Mouse (Mus musculus) kidney, adult 9 months (tissue): ENCODE measurements around the gene Spatc1l.

Experiments
- DNase-seq: peaks from one replicate; pipeline ENCODE4 v3.0.0; 2022

The Spatc1l gene

GRCm38 (mm10) chr10:76561972-76562371 lies at the start of gene Spatc1l:
Gene Spatc1l (plus strand): TSS chr10:76562272.
- no peak for DNase-seq

- peak; percentile 76 for DNase-seq
Measured at GRCm38 (mm10) chr10:76512965-76513583, 49.0 kb upstream of the Spatc1l start.

GRCm38 (mm10) chr10:76530922-76531321 lies 31.1 kb upstream of the Spatc1l start:
- no peak for DNase-seq

- DNase-seq, result peak; percentile 98
Measured at GRCm38 (mm10) chr10:76531375-76531774, 30.7 kb upstream of the Spatc1l start, which contains the start of gene Lss. Gene Lss (plus strand): TSS chr10:76531588.

- DNase-seq, result no peak
Measured at GRCm38 (mm10) chr10:76531828-76532227, 30.2 kb upstream of the Spatc1l start.

- no peak for DNase-seq
Measured at GRCm38 (mm10) chr10:76535526-76535925, 26.5 kb upstream of the Spatc1l start.

- DNase-seq, result no peak
Measured at GRCm38 (mm10) chr10:76537619-76538018, 24.5 kb upstream of the Spatc1l start.

GRCm38 (mm10) chr10:76541336-76542085 lies 20.6 kb upstream of the Spatc1l start:
- no peak for DNase-seq

- DNase-seq, result no peak
Measured at GRCm38 (mm10) chr10:76542636-76543375, 19.3 kb upstream of the Spatc1l start.

GRCm38 (mm10) chr10:76546566-76546965 lies 15.5 kb upstream of the Spatc1l start:
- no peak for DNase-seq

- DNase-seq, result no peak
Measured at GRCm38 (mm10) chr10:76548218-76548617, 13.9 kb upstream of the Spatc1l start.

- DNase-seq, result peak; percentile 22
Measured at GRCm38 (mm10) chr10:76550458-76550857, 11.6 kb upstream of the Spatc1l start.

GRCm38 (mm10) chr10:76551556-76551955 lies 10.5 kb upstream of the Spatc1l start:
- DNase-seq, result no peak

GRCm38 (mm10) chr10:76554061-76554460 lies 8.0 kb upstream of the Spatc1l start:
- DNase-seq, result no peak

GRCm38 (mm10) chr10:76569996-76570685 lies 8.1 kb downstream of the Spatc1l start:
- peak; percentile 84 for DNase-seq

- no peak for DNase-seq
Measured at GRCm38 (mm10) chr10:76571070-76571469, 9.0 kb downstream of the Spatc1l start.

GRCm38 (mm10) chr10:76572151-76572550 lies 10.1 kb downstream of the Spatc1l start:
- DNase-seq, result no peak

GRCm38 (mm10) chr10:76575374-76575773 lies 13.3 kb downstream of the Spatc1l start, which contains the start of gene Ftcd:
Gene Ftcd (plus strand): TSS chr10:76575648.
- peak; percentile 87 for DNase-seq

- peak; percentile 26 for DNase-seq
Measured at GRCm38 (mm10) chr10:76576920-76577319, 14.8 kb downstream of the Spatc1l start.

GRCm38 (mm10) chr10:76584138-76584537 lies 22.1 kb downstream of the Spatc1l start:
- no peak for DNase-seq

- no peak for DNase-seq
Measured at GRCm38 (mm10) chr10:76586190-76586589, 24.1 kb downstream of the Spatc1l start.

GRCm38 (mm10) chr10:76590197-76590596 lies 28.1 kb downstream of the Spatc1l start:
- no peak for DNase-seq

GRCm38 (mm10) chr10:76596338-76596737 lies 34.3 kb downstream of the Spatc1l start:
- no peak for DNase-seq
